Mouse (Mus musculus): ENCODE data around the gene Ppp2r5d.

Gene Ppp2r5d

GRCm38 (mm10) chr17:46704887-46705835, at the start of gene Ppp2r5d:
Gene Ppp2r5d (minus strand): TSS chr17:46705111.
- peak; percentile 98 for DNase-seq (ENCODE audit: low read depth, low spot score)

GRCm38 (mm10) chr17:46751794-46752556, 47.1 kb upstream of the Ppp2r5d start, which contains the start of gene Cnpy3:
Gene Cnpy3 (minus strand): TSS chr17:46752214.
- peak; percentile 98 for DNase-seq (ENCODE audit: low read depth, low spot score)

GRCm38 (mm10) chr17:46751056-46751793, 46.3 kb upstream of the Ppp2r5d start:
- no peak for DNase-seq (ENCODE audit: low read depth, low spot score)

- DNase-seq (ENCODE audit: low read depth, low spot score) = no peak
These were observed 45.7 kb upstream of the Ppp2r5d start for GRCm38 (mm10) chr17:46750580-46750979.

GRCm38 (mm10) chr17:46749282-46749681, 44.4 kb upstream of the Ppp2r5d start:
- DNase-seq (ENCODE audit: low read depth, low spot score) = no peak

GRCm38 (mm10) chr17:46747806-46748205, 42.9 kb upstream of the Ppp2r5d start:
- DNase-seq (ENCODE audit: low read depth, low spot score) = no peak

GRCm38 (mm10) chr17:46747234-46747633, 42.3 kb upstream of the Ppp2r5d start:
- DNase-seq (ENCODE audit: low read depth, low spot score) = no peak

GRCm38 (mm10) chr17:46745506-46745905, 40.6 kb upstream of the Ppp2r5d start:
- DNase-seq (ENCODE audit: low read depth, low spot score) = no peak

- no peak for DNase-seq (ENCODE audit: low read depth, low spot score)
These were observed 38.1 kb upstream of the Ppp2r5d start for GRCm38 (mm10) chr17:46742986-46743385.

- DNase-seq (ENCODE audit: low read depth, low spot score) = no peak
These were observed 36.4 kb upstream of the Ppp2r5d start for GRCm38 (mm10) chr17:46741305-46741704.

- DNase-seq (ENCODE audit: low read depth, low spot score) = no peak
These were observed 31.2 kb upstream of the Ppp2r5d start for GRCm38 (mm10) chr17:46736160-46736559.

- no peak for DNase-seq (ENCODE audit: low read depth, low spot score)
These were observed 30.4 kb upstream of the Ppp2r5d start for GRCm38 (mm10) chr17:46735287-46735686.

- no peak for DNase-seq (ENCODE audit: low read depth, low spot score)
These were observed 29.1 kb upstream of the Ppp2r5d start for GRCm38 (mm10) chr17:46734055-46734454.

- no peak for DNase-seq (ENCODE audit: low read depth, low spot score)
These were observed 24.0 kb upstream of the Ppp2r5d start, which contains the start of gene Gnmt for GRCm38 (mm10) chr17:46728904-46729318. Gene Gnmt (minus strand): TSS chr17:46729168.

GRCm38 (mm10) chr17:46728496-46728895, 23.6 kb upstream of the Ppp2r5d start:
- DNase-seq (ENCODE audit: low read depth, low spot score) = no peak

- peak; percentile 35 for DNase-seq (ENCODE audit: low read depth, low spot score)
These were observed 23.1 kb upstream of the Ppp2r5d start for GRCm38 (mm10) chr17:46728021-46728420.

- DNase-seq (ENCODE audit: low read depth, low spot score) = no peak
These were observed 22.4 kb upstream of the Ppp2r5d start for GRCm38 (mm10) chr17:46727271-46727670.

GRCm38 (mm10) chr17:46725731-46726645, 21.1 kb upstream of the Ppp2r5d start:
- no peak for DNase-seq (ENCODE audit: low read depth, low spot score)

GRCm38 (mm10) chr17:46725273-46725672, 20.4 kb upstream of the Ppp2r5d start:
- DNase-seq (ENCODE audit: low read depth, low spot score) = peak; percentile 52

GRCm38 (mm10) chr17:46724477-46725084, 19.7 kb upstream of the Ppp2r5d start:
- DNase-seq (ENCODE audit: low read depth, low spot score) = no peak
